Mouse (Mus musculus): Measurements from ENCODE around the gene Rsph10b. TPM values are rescaled to one million over a fixed set of nuclear protein-coding genes. Genes with fewer than 3 reads are reported as not detected.
"Not testable (repeated sequence)": the region's sequence is repeated elsewhere in the genome, so short reads cannot be mapped to it uniquely, and the experiment has no call there.

Gene Rsph10b
- polyA plus RNA-seq, 1 experiment from 2014 or later, result 2.4 TPM

DNA sequence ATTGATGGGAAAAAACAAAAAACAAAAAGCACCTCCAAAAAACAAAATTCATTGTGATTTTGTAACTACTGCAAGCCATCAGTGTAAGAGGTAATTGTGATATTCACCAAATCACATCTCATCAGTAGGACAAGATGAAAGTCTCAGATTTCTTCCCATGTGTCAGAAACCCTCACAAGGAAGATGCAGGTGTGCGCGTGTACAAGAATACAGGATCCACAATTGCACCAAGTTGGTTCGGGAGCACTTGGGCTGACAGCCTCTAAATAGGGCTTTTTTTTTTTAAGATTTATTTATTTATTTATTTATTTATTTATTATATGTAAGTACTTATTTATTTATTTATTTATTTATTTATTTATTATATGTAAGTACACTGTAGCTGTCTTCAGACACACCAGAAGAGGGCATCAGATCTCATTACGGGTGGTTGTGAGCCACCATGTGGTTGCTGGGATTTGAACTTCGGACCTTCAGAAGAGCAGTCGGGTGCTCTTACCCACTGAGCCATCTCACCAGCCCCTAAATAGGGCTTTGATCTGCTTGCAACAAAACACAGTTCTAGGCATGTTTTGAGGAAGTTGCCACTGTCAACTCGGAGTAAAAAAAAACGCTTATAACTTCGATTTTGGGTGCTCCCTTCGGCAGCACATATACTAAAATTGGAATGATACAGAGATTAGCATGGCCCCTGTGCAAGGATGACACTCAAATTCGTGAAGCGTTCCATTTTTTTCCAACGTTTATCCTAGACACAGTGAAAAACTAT, 80.7 kb downstream of the Rsph10b start:
- H3K36me3 ChIP-seq, result peaks cover 37% of the 10 kb centered on the region
- H3K9me3 ChIP-seq (replicated peaks); H3K27me3 ChIP-seq; H3K27ac ChIP-seq; H3K4me1 ChIP-seq; ATAC-seq (ENCODE audit: low FRiP score): not testable (repeated sequence)
- peak overlapping the region; percentile 88 for H3K4me3 ChIP-seq
- H3K4me2 ChIP-seq (replicated peaks), result peak overlapping the region; percentile 52
- 66% methylated on average over 13 of the region's 13 CpGs for WGBS
- H3K9ac ChIP-seq, result peak overlapping the region; percentile 87; the same call in 1 of the 2 replicates

DNA sequence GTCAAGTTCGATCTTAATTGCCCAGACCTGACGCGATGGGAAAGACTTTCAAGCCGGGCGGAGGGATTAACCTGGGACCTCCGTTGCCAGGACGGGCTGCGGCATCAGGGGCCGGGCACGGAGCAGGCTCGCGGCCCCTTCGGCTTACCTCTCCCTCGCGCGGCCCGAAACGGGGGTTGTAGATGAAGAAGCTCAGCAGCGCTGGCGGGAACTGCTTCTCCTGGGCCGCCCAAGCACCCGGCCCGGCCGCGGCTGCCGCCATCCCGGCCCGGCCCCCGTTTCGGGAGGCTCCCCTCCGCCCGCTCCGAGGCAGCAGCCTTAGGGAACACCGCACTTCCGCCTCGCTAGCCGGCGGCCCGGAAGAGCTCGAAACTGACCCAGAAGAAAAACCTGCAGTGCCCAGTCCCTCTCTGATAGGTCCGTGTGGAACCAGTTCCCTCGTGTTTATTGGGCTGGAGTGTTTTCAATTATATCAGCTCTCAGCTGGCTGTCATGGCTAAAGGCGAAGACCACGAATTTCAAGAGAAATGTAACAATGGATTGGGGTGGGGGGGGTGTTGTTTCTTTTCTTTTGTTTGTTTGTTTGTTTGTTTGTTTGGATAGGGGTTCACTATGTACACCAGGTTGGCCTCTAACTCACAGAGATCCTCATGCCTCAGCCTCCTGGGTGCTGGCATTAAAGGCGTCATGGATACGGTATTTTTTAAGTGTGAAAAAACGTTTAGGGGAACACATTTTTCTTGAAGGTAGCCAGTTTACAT, 81.9 kb downstream of the Rsph10b start, which contains the start of gene Ccz1:
Gene Ccz1 (minus strand): TSS at position 327 of the 761 bp plus-strand sequence.
- 3% methylated on average over 47 of the region's 47 CpGs for WGBS
- peak; percentile 98 for ATAC-seq (ENCODE audit: low FRiP score)
- peak within 1 kb of the TSS; percentile 87 for H3K9ac ChIP-seq
- H3K27me3 ChIP-seq, result no peaks in the 10 kb centered on the region
- H3K36me3 ChIP-seq, result peaks cover 25% of the 10 kb centered on the region
- peak within 1 kb of the TSS; percentile 52 for H3K4me2 ChIP-seq (replicated peaks)
- H3K27ac ChIP-seq, result peak within 1 kb of the TSS; percentile 84
- peaks cover 5% of the 10 kb centered on the region for H3K4me1 ChIP-seq
- peak within 1 kb of the TSS; percentile 88 for H3K4me3 ChIP-seq
- no peaks in the 10 kb centered on the region for H3K9me3 ChIP-seq (replicated peaks)

DNA sequence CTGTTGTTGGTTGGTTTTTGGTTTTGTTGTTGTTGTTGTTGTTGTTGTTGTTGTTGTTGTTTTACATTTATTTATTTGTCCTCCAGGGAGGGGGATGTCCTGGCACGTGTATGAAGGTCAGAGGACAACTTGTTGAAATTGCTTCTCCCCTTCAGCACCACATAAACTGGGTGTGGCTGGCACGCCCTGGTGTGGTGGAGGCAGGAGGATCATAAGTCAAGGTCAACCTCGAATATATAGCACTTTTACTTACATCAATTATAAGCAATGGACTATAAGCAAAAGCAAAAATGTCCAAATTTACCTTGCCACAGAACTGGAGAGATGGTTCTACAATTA, 82.4 kb downstream of the Rsph10b start:
- Histone ChIP-seq H3K4me2 (replicated peaks) (peak overlapping the region; percentile 52), H3K36me3 (peaks cover 21% of the 10 kb centered on the region), H3K27me3 (no peaks in the 10 kb centered on the region), H3K9ac (no peak overlapping the region), H3K4me1 (peaks cover 5% of the 10 kb centered on the region), H3K4me3 (peak overlapping the region; percentile 88), H3K27ac (no peak overlapping the region), H3K9me3 (replicated peaks) (no peaks in the 10 kb centered on the region)
- 0 out of 2 replicates have a peak, but pooled peaks have one; percentile 47 for ATAC-seq (ENCODE audit: low FRiP score)
- 79% methylated on average over 3 of the region's 3 CpGs for WGBS

DNA sequence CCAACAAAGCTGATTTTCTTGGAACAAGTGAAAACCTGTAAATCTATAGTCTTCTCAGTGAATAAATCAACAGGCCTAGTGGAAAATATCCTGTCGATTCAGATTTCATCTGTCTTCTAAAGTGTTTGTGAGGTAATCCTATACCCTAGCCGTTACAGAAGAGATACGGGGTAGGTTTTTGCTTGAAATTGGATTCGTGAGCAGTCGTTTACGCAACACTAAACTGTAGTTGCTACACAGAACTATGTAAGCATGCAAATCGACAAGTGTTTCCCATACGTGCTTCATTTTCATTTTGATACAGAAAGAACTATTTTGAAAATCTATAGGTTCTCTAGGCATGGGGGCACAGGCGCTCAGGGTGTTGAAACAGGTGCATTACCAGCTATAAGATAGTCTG, 83.0 kb downstream of the Rsph10b start:
- Histone ChIP-seq H3K4me2 (replicated peaks) (no peak overlapping the region), H3K4me1 (peaks cover 5% of the 10 kb centered on the region), H3K9ac (no peak overlapping the region), H3K9me3 (replicated peaks) (no peaks in the 10 kb centered on the region), H3K4me3 (no peak overlapping the region), H3K36me3 (peaks cover 16% of the 10 kb centered on the region), H3K27ac (no peak overlapping the region), H3K27me3 (no peaks in the 10 kb centered on the region)
- WGBS, result 92% methylated on average over 9 of the region's 9 CpGs
- no peak for ATAC-seq (ENCODE audit: low FRiP score)

DNA sequence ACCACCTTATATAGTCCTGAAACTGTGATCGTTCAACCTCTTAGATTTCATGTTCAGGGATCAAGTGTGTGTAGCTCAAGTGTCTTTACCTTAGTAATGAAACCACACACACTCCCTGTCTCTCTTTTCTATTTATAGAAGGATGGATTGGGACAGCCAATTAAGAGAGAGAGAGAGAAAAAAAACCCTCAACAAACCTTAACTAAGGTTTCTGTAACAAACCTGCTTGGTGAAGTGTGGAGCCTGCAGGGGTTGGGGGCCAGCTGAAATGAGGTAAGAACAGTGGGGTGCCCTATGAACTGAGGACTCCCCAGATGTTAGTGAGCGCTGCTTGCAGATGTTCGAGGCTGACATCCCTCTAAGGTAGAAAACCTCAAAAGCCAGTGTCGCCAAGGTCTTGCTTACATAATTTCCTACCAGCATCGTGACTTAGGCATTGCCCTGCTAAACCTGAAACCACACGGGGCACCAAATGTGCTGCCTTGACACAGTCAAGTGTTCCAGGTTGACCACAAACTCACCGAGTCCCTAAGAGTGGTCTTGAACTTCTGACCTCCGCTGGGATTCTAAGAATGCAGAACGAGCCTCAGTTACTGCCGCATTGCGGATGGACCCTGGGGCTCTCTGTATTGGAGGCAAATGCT, 93.9 kb downstream of the Rsph10b start, which contains the start of gene Ocm:
Gene Ocm (minus strand): TSS at position 51 of the 644 bp plus-strand sequence.
- Histone ChIP-seq H3K4me1 (no peaks in the 10 kb centered on the region), H3K4me2 (replicated peaks) (no peak within 1 kb of the TSS), H3K36me3 (no peaks in the 10 kb centered on the region), H3K9ac (no peak within 1 kb of the TSS), H3K4me3 (no peak within 1 kb of the TSS), H3K9me3 (replicated peaks) (no peaks in the 10 kb centered on the region), H3K27ac (no peak within 1 kb of the TSS), H3K27me3 (no peaks in the 10 kb centered on the region)
- no peak for ATAC-seq (ENCODE audit: low FRiP score)
- 76% methylated on average over 11 of the region's 11 CpGs for WGBS

DNA sequence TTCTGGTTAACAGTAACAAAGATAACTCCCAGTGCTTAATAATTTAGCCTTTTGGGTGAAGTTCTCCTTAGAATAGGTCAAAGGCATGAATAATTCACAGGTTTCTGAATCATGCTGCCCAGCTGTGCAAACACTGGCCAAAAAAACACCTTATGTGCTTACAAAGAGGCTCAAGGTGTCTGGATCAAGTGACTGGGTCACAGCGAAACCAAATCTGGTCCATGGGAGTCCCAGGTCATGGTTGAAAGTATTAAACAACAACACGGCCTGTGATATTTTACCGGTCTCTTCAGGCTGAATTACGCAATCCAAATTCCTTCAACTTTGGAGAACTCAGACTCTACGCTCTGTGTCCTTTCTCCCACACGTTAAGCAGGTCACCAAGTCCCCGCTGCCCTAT, 99.7 kb downstream of the Rsph10b start:
- no peak for ATAC-seq (ENCODE audit: low FRiP score)
- H3K9me3 ChIP-seq (replicated peaks), result no peaks in the 10 kb centered on the region
- whole genome bisulfite sequencing, result 82% methylated on average over 7 of the region's 7 CpGs

DNA sequence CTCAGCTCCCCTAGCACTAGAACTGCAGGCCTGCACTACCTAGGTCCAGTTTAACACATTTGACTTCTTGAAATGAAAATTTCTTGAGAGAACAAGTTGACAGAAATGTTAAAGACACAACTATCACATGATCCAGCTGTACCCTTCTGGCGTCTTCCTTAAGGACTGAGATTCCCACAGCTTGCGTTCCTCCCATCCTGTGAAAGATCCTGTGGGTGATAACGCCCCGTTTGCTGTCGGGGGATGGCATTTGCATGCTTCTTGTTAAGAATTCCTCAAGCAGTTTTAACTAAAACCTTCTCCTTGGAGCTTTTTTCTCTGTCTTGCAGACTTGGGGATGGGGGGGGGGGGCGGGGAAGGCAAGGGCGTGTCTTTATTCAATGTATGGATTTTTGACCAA, 101.7 kb downstream of the Rsph10b start:
- Histone ChIP-seq H3K9me3 (replicated peaks) (0 out of 2 replicates have a peak, but pooled peaks cover 1% of the 10 kb centered on the region), H3K4me1 (no peaks in the 10 kb centered on the region), H3K4me3 (no peak overlapping the region), H3K4me2 (replicated peaks) (no peak overlapping the region), H3K36me3 (no peaks in the 10 kb centered on the region), H3K27me3 (no peaks in the 10 kb centered on the region), H3K9ac (no peak overlapping the region), H3K27ac (no peak overlapping the region)
- WGBS, result 83% methylated on average over 7 of the region's 7 CpGs
- no peak for ATAC-seq (ENCODE audit: low FRiP score)

More for the DNA sequence above, 99.7 kb downstream of the Rsph10b start:
- H3K36me3 ChIP-seq, result no peaks in the 10 kb centered on the region
- H3K27me3 ChIP-seq, result no peaks in the 10 kb centered on the region
- H3K4me2 ChIP-seq (replicated peaks), result no peak overlapping the region
- H3K4me3 ChIP-seq, result no peak overlapping the region
- H3K9ac ChIP-seq, result no peak overlapping the region
- H3K4me1 ChIP-seq, result no peaks in the 10 kb centered on the region
- no peak overlapping the region for H3K27ac ChIP-seq

Other genes with a start within 250 kb of the Rsph10b start
- gene Usp42, start 200.8 kb upstream of the Rsph10b start, polyA plus RNA-seq (2016; fragmentation: Nextera tagmentation; extraction: Ambion mirVana), result 37.0 and 37.7 TPM in 2 replicates
- gene Eif2ak1, start 115.2 kb upstream of the Rsph10b start, polyA plus RNA-seq (2016; fragmentation: Nextera tagmentation; extraction: Ambion mirVana), result 47.8 and 51.7 TPM in 2 replicates
- gene Ankrd61, start 35.4 kb upstream of the Rsph10b start, polyA plus RNA-seq (2016; fragmentation: Nextera tagmentation; extraction: Ambion mirVana), result 0.39 and 0.47 TPM in 2 replicates
- 72.7 and 81.4 TPM in 2 replicates for gene Aimp2, start 23.2 kb upstream of the Rsph10b start, polyA plus RNA-seq (2016; fragmentation: Nextera tagmentation; extraction: Ambion mirVana)
- gene Pms2, start 23.1 kb upstream of the Rsph10b start, polyA plus RNA-seq (2016; fragmentation: Nextera tagmentation; extraction: Ambion mirVana), result 27.1 and 30.2 TPM in 2 replicates
- gene Gm42421, start 4.9 kb upstream of the Rsph10b start, polyA plus RNA-seq (2016; fragmentation: Nextera tagmentation; extraction: Ambion mirVana), result 1.2 and 1.9 TPM in 2 replicates
- gene Ccz1, start 81.8 kb downstream of the Rsph10b start, polyA plus RNA-seq (2016; fragmentation: Nextera tagmentation; extraction: Ambion mirVana), result 99.4 and 108 TPM in 2 replicates
- not detected in 2 replicates for gene Ocm, start 93.6 kb downstream of the Rsph10b start, polyA plus RNA-seq (2016; fragmentation: Nextera tagmentation; extraction: Ambion mirVana)
- gene Lmtk2, start 167.4 kb downstream of the Rsph10b start, polyA plus RNA-seq (2016; fragmentation: Nextera tagmentation; extraction: Ambion mirVana), result 8.5 and 10.1 TPM in 2 replicates